Mouse (Mus musculus) CH12.LX (cell line): Measurements from ENCODE around the gene Zfp82. TPM values are rescaled to one million over a fixed set of nuclear protein-coding genes. Genes with fewer than 3 reads are reported as not detected.
A peak's percentile ranks its signal among the peaks of the same experiment; 100 is the strongest.

Experiments used
- DNase-seq: peaks from one replicate; pipeline ENCODE4 v3.0.0-alpha.2; 2013; ENCODE audit errors: extremely low read depth
- H3K27ac ChIP-seq: 2 replicates; pipeline ENCODE4 v1.5.1; 2012; ENCODE audit warnings: low read depth, mild to moderate bottlenecking, control low read depth, moderate library complexity; ENCODE audit not compliant: insufficient read depth
- H3K27me3 ChIP-seq: replicated peaks from 2 replicates; pipeline ENCODE3; 2012; ENCODE audit warnings: inconsistent platforms
- H3K36me3 ChIP-seq, 2 experiments: replicated peaks in 1 of 2; 2 replicates each; pipeline versions ENCODE3 to v1.6.1; 2012; ENCODE audit warnings: inconsistent platforms in 1 of 2, low read length in 1 of 2, mild to moderate bottlenecking in 1 of 2, mixed read lengths in 1 of 2, moderate library complexity in 1 of 2; ENCODE audit not compliant: control insufficient read depth in 1 of 2, insufficient read depth in 1 of 2
- H3K4me1 ChIP-seq, 2 experiments: 2 replicates each; pipeline ENCODE4 v1.6.1; 2012; ENCODE audit warnings: inconsistent platforms in 1 of 2, moderate library complexity in 1 of 2; ENCODE audit not compliant: insufficient read depth in 2 of 2, control insufficient read depth in 1 of 2
- H3K4me2 ChIP-seq: 2 replicates; pipeline ENCODE4 v1.6.1; 2012; ENCODE audit warnings: low read depth, mild to moderate bottlenecking, control low read depth; ENCODE audit not compliant: poor library complexity, insufficient read depth, severe bottlenecking
- H3K4me3 ChIP-seq, 3 experiments: fragments of 150-350 bp in 1 of 3; sonication (generic) in 1 of 3; replicated peaks in 1 of 3; 2 replicates each; pipeline versions ENCODE3 to v1.5.1; 2011 to 2012; ENCODE audit warnings: low read depth in 2 of 3, low read length in 2 of 3, mild to moderate bottlenecking in 2 of 3, moderate library complexity in 2 of 3, control low read depth in 1 of 3, improper control_type of control experiment in 1 of 3, inconsistent platforms in 1 of 3, mixed read lengths in 1 of 3; ENCODE audit not compliant: poor library complexity in 1 of 3
- H3K79me2 ChIP-seq: replicated peaks from 2 replicates; pipeline ENCODE4 v1.6.1; 2012; ENCODE audit warnings: mild to moderate bottlenecking, moderate library complexity; ENCODE audit not compliant: control insufficient read depth, poor library complexity, insufficient read depth, severe bottlenecking; ENCODE audit errors: extremely low read depth
- H3K9ac ChIP-seq: 2 replicates; pipeline ENCODE4 v1.6.1; 2012; ENCODE audit warnings: low read depth, mild to moderate bottlenecking, control low read depth, moderate library complexity; ENCODE audit not compliant: insufficient read depth
- H3K9me3 ChIP-seq: replicated peaks from 2 replicates; pipeline ENCODE3; 2012; ENCODE audit warnings: low read length, inconsistent platforms, mixed read lengths
- BHLHE40 ChIP-seq: IDR thresholded peaks from 2 replicates; pipeline ENCODE4 v1.6.1; 2011; ENCODE audit warnings: mild to moderate bottlenecking, low read depth, low read length, improper control_type of control experiment
- CHD1 ChIP-seq: IDR thresholded peaks from 2 replicates; pipeline ENCODE4 v1.6.1; 2012; ENCODE audit warnings: low read depth, low read length, improper control_type of control experiment, inconsistent platforms
- ELF1 ChIP-seq: IDR thresholded peaks from 2 replicates; pipeline ENCODE4 v1.6.1; 2014; ENCODE audit warnings: low read depth, mild to moderate bottlenecking, inconsistent platforms, low read length, improper control_type of control experiment
- EP300 ChIP-seq: IDR thresholded peaks from 2 replicates; pipeline ENCODE4 v1.6.1; 2011; ENCODE audit warnings: low read length, improper control_type of control experiment
- GABPA ChIP-seq: IDR thresholded peaks from 2 replicates; pipeline ENCODE4 v1.6.1; 2012; ENCODE audit warnings: low read depth, low read length, improper control_type of control experiment, inconsistent platforms; ENCODE audit not compliant: insufficient replicate concordance
- IRF4 ChIP-seq: IDR thresholded peaks from 2 replicates; pipeline ENCODE4 v1.6.1; 2014; ENCODE audit warnings: low read depth, mild to moderate bottlenecking, inconsistent platforms, low read length, improper control_type of control experiment
- MAX ChIP-seq: IDR thresholded peaks from 2 replicates; pipeline ENCODE4 v1.6.1; 2011; ENCODE audit warnings: low read length, improper control_type of control experiment
- MEF2A ChIP-seq: IDR thresholded peaks from 2 replicates; pipeline ENCODE4 v1.6.1; 2014; ENCODE audit warnings: low read depth, mild to moderate bottlenecking, inconsistent platforms, low read length, improper control_type of control experiment, borderline replicate concordance
- NELFE ChIP-seq: IDR thresholded peaks from 2 replicates; pipeline ENCODE4 v1.6.1; 2011; ENCODE audit warnings: low read depth, low read length, improper control_type of control experiment
- NRF1 ChIP-seq: IDR thresholded peaks from 2 replicates; pipeline ENCODE4 v1.6.1; 2014; ENCODE audit warnings: low read depth, mild to moderate bottlenecking, inconsistent platforms, low read length, improper control_type of control experiment, moderate library complexity
- PAX5 ChIP-seq: IDR thresholded peaks from 2 replicates; pipeline ENCODE4 v1.6.1; 2012; ENCODE audit warnings: low read length, inconsistent platforms, mixed read lengths
- POLR2A ChIP-seq: IDR thresholded peaks from 2 replicates; pipeline ENCODE4 v1.6.1; 2011; ENCODE audit warnings: low read depth, mild to moderate bottlenecking, improper control_type of control experiment, low read length
- POLR2AphosphoS2 ChIP-seq: IDR thresholded peaks from 2 replicates; pipeline ENCODE4 v1.6.1; 2011; ENCODE audit warnings: low read depth, low read length, improper control_type of control experiment
- RAD21 ChIP-seq: IDR thresholded peaks from 2 replicates; pipeline ENCODE4 v1.6.1; 2011; ENCODE audit warnings: low read depth, mild to moderate bottlenecking, low read length, improper control_type of control experiment, moderate library complexity
- SIN3A ChIP-seq: IDR thresholded peaks from 2 replicates; pipeline ENCODE4 v1.6.1; 2012; ENCODE audit warnings: low read length, improper control_type of control experiment, inconsistent platforms
- SMC3 ChIP-seq: IDR thresholded peaks from 2 replicates; pipeline ENCODE4 v1.6.1; 2011; ENCODE audit warnings: low read depth, low read length, improper control_type of control experiment
- TCF12 ChIP-seq: IDR thresholded peaks from 2 replicates; pipeline ENCODE4 v1.6.1; 2014; ENCODE audit warnings: low read depth, mild to moderate bottlenecking, inconsistent platforms, low read length, improper control_type of control experiment
- UBTF ChIP-seq: IDR thresholded peaks from 2 replicates; pipeline ENCODE4 v1.6.1; 2012; ENCODE audit warnings: low read depth, mild to moderate bottlenecking, inconsistent platforms, low read length, improper control_type of control experiment, moderate library complexity
- USF1 ChIP-seq: IDR thresholded peaks from 2 replicates; pipeline ENCODE4 v1.6.1; 2014; ENCODE audit warnings: low read depth, mild to moderate bottlenecking, inconsistent platforms, low read length, improper control_type of control experiment
- USF2 ChIP-seq: conservative IDR thresholded peaks from 2 replicates; pipeline ENCODE4 v1.6.1; 2011; ENCODE audit warnings: low read depth, low read length, improper control_type of control experiment
- ZKSCAN1 ChIP-seq: IDR thresholded peaks from 2 replicates; pipeline ENCODE4 v1.6.1; 2012; ENCODE audit warnings: low read depth, inconsistent platforms, low read length, improper control_type of control experiment, borderline replicate concordance
- dilution Hi-C: fragments of 300-500 bp; cut with MboI; formaldehyde crosslinking; loops from 2 replicates; pipeline ENCODE4 v1.14.3; 2020; ENCODE audit warnings: low sequenced_read_pairs; ENCODE audit not compliant: extremely low pct_unique_long_range_greater_than_20kb, extremely low pct_ligation_motif_present
- in situ Hi-C: fragments of 300-500 bp; cut with MboI; formaldehyde crosslinking; loops from 3 replicates; pipeline ENCODE4 v1.14.3; 2019; ENCODE audit warnings: low sequenced_read_pairs, low pct_ligation_motif_present, low pct_unique_long_range_greater_than_20kb, mixed read lengths
- polyA plus RNA-seq: library from polyadenylated mRNA; unstranded; fragments of >175 nt; gene quantifications from 2 replicates; pipeline ENCODE4 v1.2.1, GENCODE M21; 2012; ENCODE audit warnings: low read depth; ENCODE audit not compliant: insufficient read length
- total RNA-seq, 2 experiments: library from RNA; depleted of rRNA; stranded (reverse); fragments of 300-350 nt in 1 of 2; fragments of >200 nt in 1 of 2; gene quantifications; 2 replicates each; pipeline ENCODE4 v1.2.3; 2012 to 2014

Gene Zfp82
- total and polyA plus RNA-seq, 3 experiments, result 4.9 to 7.1 (median 6.9) TPM

GRCm38 (mm10) chr7:30116076-30116475 lies 43.4 kb upstream of the Zfp82 start:
- Histone ChIP-seq H3K27ac (no peak overlapping the region), H3K27me3 (no peaks in the 10 kb centered on the region), H3K9me3 (peaks cover 15% of the 10 kb centered on the region), H3K79me2 (no peaks in the 10 kb centered on the region), H3K36me3 (no peaks in the 10 kb centered on the region), H3K4me1 (peaks cover 0 to 3% of the 10 kb centered on the region in 2 experiments; a peak in 1 of 4 replicates), H3K4me3 (no peak overlapping the region), H3K9ac (no peak overlapping the region), H3K4me2 (no peak overlapping the region)
- TF ChIP-seq CHD1 (no peak), MAX (no peak), USF1 (no peak), UBTF (no peak), ELF1 (no peak), POLR2AphosphoS2 (no peak), MEF2A (no peak), SIN3A (no peak), EP300 (no peak), ZKSCAN1 (no peak), USF2 (no peak), BHLHE40 (no peak), POLR2A (no peak), TCF12 (no peak), PAX5 (no peak), GABPA (no peak), SMC3 (no peak), IRF4 (no peak)
- DNase-seq, result no peak
- dilution Hi-C loops, result no loop called here
- in situ Hi-C loops, result no loop called here

- H3K4me2 ChIP-seq, result peak overlapping the region; percentile 24; the same call in 1 of the 2 replicates
- H3K9me3 ChIP-seq, result peaks cover 16% of the 10 kb centered on the region
- H3K79me2 ChIP-seq, result peaks cover 8% of the 10 kb centered on the region; the same call in 1 of the 2 replicates
- DNase-seq, result peak; percentile 72
- peaks cover 24 to 51% of the 10 kb centered on the region in 2 experiments for H3K36me3 ChIP-seq
- peak overlapping the region; percentile 33 to 46 (median 40) for H3K4me3 ChIP-seq
- peak; percentile 70 for TF ChIP-seq ELF1
- peak; percentile 22; the same call in 1 of the 2 replicates for TF ChIP-seq POLR2A
- TF ChIP-seq NELFE, result no peak
- no peak for TF ChIP-seq RAD21
- peak; percentile 87 for TF ChIP-seq NRF1
- H3K27ac ChIP-seq, result no peak overlapping the region
- in situ Hi-C loops (no loop called here), dilution Hi-C loops (no loop called here)
- H3K4me1 ChIP-seq, result peaks cover 7 to 29% of the 10 kb centered on the region in 2 experiments
- no peak overlapping the region; the same call in 1 of the 2 replicates for H3K9ac ChIP-seq
- H3K27me3 ChIP-seq, result no peaks in the 10 kb centered on the region
Measured at GRCm38 (mm10) chr7:30099297-30099696, 26.6 kb upstream of the Zfp82 start.
